Mouse (Mus musculus) lung, adult 2 months (tissue): ENCODE data around the gene Clec4f.

Experiments used
- CTCF ChIP-seq: fragments of 200-500 bp; IDR thresholded peaks from 2 replicates; pipeline ENCODE4 v1.5.1; 2011; ENCODE audit warnings: mild to moderate bottlenecking, low read length, control low read depth; ENCODE audit not compliant: insufficient read depth
- POLR2A ChIP-seq: fragments of 200-500 bp; IDR thresholded peaks from 2 replicates; pipeline ENCODE4 v1.6.1; 2011; ENCODE audit warnings: low read depth, mild to moderate bottlenecking, control low read depth, low read length, borderline replicate concordance; ENCODE audit errors: extremely low read depth

DNA sequence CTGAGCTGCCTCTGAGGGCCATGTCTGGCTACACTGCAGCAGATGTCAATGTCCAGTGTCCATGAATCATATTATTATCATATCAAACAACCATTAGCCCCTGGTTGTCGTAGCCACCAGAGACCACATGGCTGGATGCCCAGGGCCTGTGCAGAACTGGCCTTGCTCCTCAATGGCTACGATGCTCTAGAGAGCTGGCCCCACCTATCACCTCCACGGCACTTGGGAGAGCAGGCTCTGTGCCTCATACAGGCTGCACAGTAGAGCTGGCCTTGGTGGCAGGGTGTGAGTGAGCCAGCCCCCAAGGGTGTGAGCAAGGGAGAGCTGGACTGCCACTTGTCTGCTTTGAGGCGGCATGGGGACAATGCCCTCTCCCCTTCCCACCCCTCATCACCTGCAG is 41.5 kb downstream of the Clec4f start:
- TF ChIP-seq CTCF (no peak), POLR2A (no peak)
